Mouse (Mus musculus) activated CD4-positive, CD25-positive, alpha-beta regulatory T cell (primary cell): ENCODE results near the gene Snx33. TPM values are rescaled to one million over a fixed set of nuclear protein-coding genes. Genes with fewer than 3 reads are reported as not detected.

Source experiments
- polyA plus RNA-seq, 2 experiments: library from polyadenylated mRNA; unstranded; fragments of 100-300 nt; shearing (Covaris generic); gene quantifications; one replicate each; pipeline ENCODE4 v1.2.1; 2017

Snx33 gene
- 1 to 10 TPM; 6.7 to 8.4 TPM for polyA plus RNA-seq

DNA sequence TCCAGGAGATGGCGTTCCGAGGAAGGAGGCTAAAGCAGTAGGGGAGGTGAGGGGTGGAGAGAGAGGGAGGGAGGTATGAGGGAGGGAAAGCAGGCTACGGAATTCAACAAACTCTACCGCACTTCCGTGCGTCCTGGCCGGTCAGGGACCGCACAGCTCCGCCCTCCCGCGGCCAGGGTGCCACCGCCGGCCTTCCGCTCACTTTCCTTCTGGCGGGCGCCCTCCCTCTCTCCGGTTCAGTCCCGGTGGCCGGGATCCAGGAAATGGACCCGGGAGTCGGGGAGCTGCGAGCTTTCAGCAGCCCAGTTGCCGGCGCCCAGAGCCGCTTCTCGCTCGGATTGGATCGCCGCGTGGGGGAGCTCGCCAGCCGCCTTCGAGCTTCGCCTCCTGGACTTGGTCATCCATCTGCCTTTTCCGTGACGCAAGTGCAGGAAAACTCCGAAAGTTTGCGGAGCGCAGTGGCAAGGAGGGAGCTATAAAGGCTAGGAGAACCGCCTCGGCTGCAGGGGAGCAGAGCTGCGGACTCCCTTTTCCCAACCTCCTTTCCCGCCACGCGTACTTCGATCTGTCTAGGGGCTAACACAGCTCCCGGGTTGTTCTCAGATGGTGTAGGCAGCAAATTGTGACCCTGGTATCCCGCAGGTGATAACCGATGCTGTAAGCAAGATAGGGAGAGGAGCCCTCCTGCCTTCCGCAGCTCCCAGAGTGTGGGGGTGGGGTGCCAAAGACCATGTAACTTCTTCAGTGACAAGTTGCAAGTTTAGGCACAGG lies at the start of gene Snx33:
Snx33 (minus strand) TSS at position 331 of the 771 bp plus-strand sequence.

GRCm38 (mm10) chr9:56950414-56951400 lies 22.5 kb upstream of the Snx33 start, which contains the start of gene Snupn:
Gene Snupn, plus strand, starts transcription at chr9:56950878.

GRCm38 (mm10) chr9:56937223-56938160 lies 9.3 kb upstream of the Snx33 start, which contains the start of gene Imp3:
Gene Imp3, plus strand, starts transcription at chr9:56937475.

Other genes starting within 250 kb of the Snx33 start
- not detected for gene Lingo1, start 131.9 kb downstream of the Snx33 start, polyA plus RNA-seq
- gene Odf3l1, start 63.7 kb downstream of the Snx33 start, polyA plus RNA-seq = not detected
- gene Cspg4, start 63.3 kb downstream of the Snx33 start, polyA plus RNA-seq = under 1 TPM; 0.06 to 0.13 TPM
- gene Imp3, start 9.1 kb upstream of the Snx33 start, polyA plus RNA-seq = 100 to 1,000 TPM in 1 of 2 experiments, 10 to 100 TPM in 1; 92.8 to 112 TPM
- 10 to 100 TPM; 17.0 to 17.7 TPM for gene Snupn, start 22.5 kb upstream of the Snx33 start, polyA plus RNA-seq
- gene Ptpn9, start 66.6 kb upstream of the Snx33 start, polyA plus RNA-seq = 10 to 100 TPM; 12.8 to 20.3 TPM
- gene Sin3a, start 143.7 kb upstream of the Snx33 start, polyA plus RNA-seq = 10 to 100 TPM; 26.4 to 30.3 TPM
- 10 to 100 TPM; 38.8 to 43.2 TPM for gene Man2c1, start 202.3 kb upstream of the Snx33 start, polyA plus RNA-seq
- 10 to 100 TPM; 19.2 to 28.5 TPM for gene Neil1, start 219.9 kb upstream of the Snx33 start, polyA plus RNA-seq
- 100 to 1,000 TPM; 265 to 305 TPM for gene Commd4, start 230.0 kb upstream of the Snx33 start, polyA plus RNA-seq